Mouse (Mus musculus): ENCODE data around the gene Fam8a1. TPM values are rescaled to one million over a fixed set of nuclear protein-coding genes. Genes with fewer than 3 reads are reported as not detected.

The Fam8a1 gene
- polyA plus RNA-seq (2017; shearing (Covaris generic)): 29.0 TPM

GRCm38 (mm10) chr13:46669048-46669619 is at the start of gene Fam8a1:
Gene Fam8a1 (plus strand): TSS chr13:46669522.

Other genes starting within 250 kb of the Fam8a1 start
- 0.32 TPM for gene Cap2, start 167.7 kb upstream of the Fam8a1 start, polyA plus RNA-seq (2017; shearing (Covaris generic))
- gene Nup153, start 58.4 kb downstream of the Fam8a1 start, polyA plus RNA-seq (2017; shearing (Covaris generic)): 182 TPM